Mouse (Mus musculus): Measurements from ENCODE around the gene Mboat1. TPM values are rescaled to one million over a fixed set of nuclear protein-coding genes. Genes with fewer than 3 reads are reported as not detected.

Gene Mboat1
- total RNA-seq, 2 experiments from 2014 or later, result 1.3 to 1.6 TPM

DNA sequence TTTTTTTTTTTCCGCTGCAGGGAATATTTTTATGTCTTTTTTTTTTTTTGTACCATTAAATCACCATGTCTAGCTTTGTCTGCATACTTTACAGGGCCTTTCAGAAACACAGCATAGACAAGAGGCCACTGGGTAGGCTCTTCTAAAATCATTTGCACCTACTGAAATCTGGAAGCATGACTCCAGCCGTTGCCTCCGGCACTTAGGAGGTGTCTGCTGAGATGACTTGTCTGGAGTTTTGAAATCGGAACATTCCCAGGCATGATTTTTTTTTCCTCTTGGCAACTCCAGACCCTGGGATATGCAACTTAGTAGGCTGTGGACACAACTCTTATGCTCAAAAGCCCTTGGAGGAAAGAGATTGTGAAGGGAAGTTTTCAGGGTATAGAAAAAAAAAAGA is 109.3 kb downstream of the Mboat1 start:
- no peak for DNase-seq (ENCODE audit: low spot score in 2 of 2)

GRCm38 (mm10) chr13:30250341-30250905 is 114.1 kb downstream of the Mboat1 start:
- DNase-seq (ENCODE audit: low spot score in 2 of 2), result no peak

DNA sequence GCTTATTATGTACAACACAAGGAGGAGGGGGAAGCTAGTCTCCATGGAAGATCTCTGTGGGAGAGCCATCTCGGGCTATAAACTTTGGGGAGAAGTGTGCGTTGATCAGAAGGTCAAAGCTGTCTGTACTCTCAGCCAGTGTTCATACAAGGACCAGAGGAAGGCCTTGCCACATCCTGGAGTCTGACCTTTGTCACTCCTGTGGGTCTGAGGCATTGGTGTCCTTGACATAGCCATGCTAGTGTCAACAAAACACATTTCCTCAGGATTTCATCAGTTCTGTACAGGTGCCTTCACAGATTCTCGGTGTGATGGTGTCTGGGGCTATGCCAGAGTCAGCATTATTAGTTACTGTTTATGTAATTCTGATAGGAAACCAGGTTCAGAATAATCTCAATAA is 115.1 kb downstream of the Mboat1 start:
- DNase-seq (ENCODE audit: low spot score in 2 of 2), result no peak

GRCm38 (mm10) chr13:30252692-30253091 is 116.4 kb downstream of the Mboat1 start:
- no peak for DNase-seq (ENCODE audit: low spot score in 2 of 2)

GRCm38 (mm10) chr13:30253636-30254264 is 117.5 kb downstream of the Mboat1 start:
- peak in 1 of 2 experiments; percentile 23 for DNase-seq (ENCODE audit: low spot score in 2 of 2)

DNA sequence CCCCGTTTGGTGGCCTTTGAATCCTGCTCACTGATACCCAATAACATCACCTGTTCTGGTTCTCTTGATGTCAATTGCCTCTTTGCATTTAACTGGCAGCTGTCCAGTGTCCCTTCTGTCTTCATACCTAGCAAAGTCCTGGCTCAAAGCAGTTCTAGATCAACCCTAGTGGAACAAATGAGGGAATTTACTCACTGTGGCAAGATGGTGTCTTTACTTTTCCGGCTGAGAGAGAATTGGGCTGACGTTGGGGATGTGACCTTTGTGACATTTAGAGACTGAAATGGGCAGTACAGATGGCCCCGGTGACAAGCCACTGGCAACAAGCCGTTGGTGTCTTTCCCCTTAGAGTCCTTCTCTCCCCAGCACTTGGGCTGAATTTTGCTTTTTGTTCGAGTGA is 118.1 kb downstream of the Mboat1 start:
- DNase-seq (ENCODE audit: low spot score in 2 of 2), result no peak

DNA sequence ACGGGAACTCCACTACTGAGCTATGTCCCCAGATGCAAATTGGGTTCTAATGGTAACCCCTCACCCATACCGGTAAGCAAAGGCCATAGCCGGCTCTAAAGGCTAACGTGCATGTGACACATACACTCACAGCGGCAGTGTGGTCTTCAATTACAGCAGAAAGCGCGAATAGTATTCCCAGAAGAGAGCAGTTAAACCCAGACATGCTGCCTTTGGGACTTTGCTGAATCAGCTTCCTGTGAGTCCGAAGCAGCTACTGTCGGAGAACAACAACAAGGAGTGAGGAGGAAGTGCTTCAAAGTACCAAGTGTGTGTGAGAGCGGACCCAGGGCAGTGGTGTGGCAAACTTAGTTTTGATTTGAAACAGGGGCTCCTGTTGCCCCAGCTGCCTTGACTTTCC is 122.5 kb downstream of the Mboat1 start:
- no peak for DNase-seq (ENCODE audit: low spot score in 2 of 2)

- DNase-seq (ENCODE audit: low spot score in 2 of 2), result no peak
Observed at GRCm38 (mm10) chr13:30259326-30259725, 123.0 kb downstream of the Mboat1 start.

DNA sequence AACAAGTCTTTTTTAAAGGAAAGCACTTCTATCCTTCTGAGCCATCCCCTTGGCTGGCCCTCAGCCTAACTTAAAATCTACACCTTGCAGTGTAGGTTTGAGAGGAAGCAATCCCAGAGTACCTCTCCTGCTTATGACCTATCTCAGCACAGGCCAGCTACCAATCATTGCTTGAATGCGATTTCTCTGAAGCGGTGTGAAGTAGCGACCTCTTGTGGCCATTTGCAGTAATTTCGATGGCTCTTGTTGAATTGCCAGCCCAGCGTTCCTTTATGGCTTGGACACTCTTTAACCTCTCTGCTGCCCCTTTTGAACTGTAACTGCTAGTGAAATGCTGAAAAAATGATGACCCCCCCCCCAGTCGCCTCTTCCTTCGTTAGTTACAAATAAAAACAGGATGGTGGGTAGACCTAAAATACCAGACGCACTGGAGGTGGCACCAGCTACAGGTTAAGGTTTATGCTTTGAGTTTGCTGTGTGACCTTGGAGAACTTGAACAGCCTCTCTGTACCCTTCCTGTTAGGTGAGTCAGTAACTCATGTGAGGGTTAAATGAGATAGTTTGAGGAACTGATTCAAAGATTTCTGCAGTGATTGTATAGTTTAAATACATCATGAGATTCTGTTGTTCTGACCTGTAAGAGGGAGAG is 123.7 kb downstream of the Mboat1 start:
- peak; percentile 39 to 86 for DNase-seq (ENCODE audit: low spot score in 2 of 2)

GRCm38 (mm10) chr13:30263681-30264080 is 127.4 kb downstream of the Mboat1 start:
- DNase-seq (ENCODE audit: low spot score in 2 of 2), result no peak

- DNase-seq (ENCODE audit: low spot score in 2 of 2), result no peak
Observed at GRCm38 (mm10) chr13:30264303-30264702, 128.0 kb downstream of the Mboat1 start.

GRCm38 (mm10) chr13:30264765-30265164 is 128.5 kb downstream of the Mboat1 start:
- DNase-seq (ENCODE audit: low spot score in 2 of 2), result no peak

- no peak for DNase-seq (ENCODE audit: low spot score in 2 of 2)
Observed at GRCm38 (mm10) chr13:30266036-30266435, 129.7 kb downstream of the Mboat1 start.

DNA sequence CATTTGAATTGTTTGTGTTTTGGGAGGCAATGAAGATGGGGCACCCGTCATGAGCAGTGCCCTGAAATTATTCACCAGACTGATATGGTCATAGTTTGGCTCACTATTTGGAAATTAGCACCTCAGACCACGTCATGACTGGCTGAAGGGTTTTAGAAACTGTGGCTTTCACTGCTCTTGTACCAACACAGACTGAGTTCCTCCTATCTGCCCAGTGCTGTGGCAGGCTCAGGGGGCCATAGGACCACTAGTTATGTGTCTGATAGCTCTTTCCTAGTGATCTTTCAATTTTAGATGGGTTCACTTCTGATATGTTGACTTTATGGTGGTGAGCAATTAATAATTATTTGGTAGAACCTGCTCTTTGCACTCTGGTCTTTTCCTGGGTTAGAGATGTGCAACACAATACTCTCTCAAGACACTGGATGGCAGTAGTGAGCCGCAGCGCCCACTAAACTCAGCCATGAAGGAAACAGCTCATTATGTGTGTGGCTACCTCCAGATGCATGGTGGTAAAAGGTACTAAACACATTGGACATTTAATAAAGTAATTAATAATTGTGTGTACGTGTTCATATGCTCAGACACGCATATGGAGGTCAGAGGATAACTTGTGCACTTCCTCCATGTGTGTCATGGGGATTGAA is 135.9 kb downstream of the Mboat1 start:
- DNase-seq (ENCODE audit: low spot score in 2 of 2), result peak in 1 of 2 experiments; percentile 57

Other genes with a start within 250 kb of the Mboat1 start
- gene E2f3, start 150.4 kb upstream of the Mboat1 start, total RNA-seq (2021), result 10 to 100 TPM; 22.6 to 25.0 TPM
- 1 to 10 TPM; 1.2 to 1.6 TPM for gene Agtr1a, start 200.0 kb downstream of the Mboat1 start, total RNA-seq (2021)